Mouse (Mus musculus): ENCODE measurements around the gene Selplg.

- no peak for TF ChIP-seq POLR2A (IDR thresholded peaks at IDR 0.05; ENCODE audit: low read depth, low read length)
- no peak for TF ChIP-seq CTCF (IDR thresholded peaks at IDR 0.05; ENCODE audit: extremely low read depth, insufficient read depth, insufficient read length, insufficient replicate concordance)
These were observed 28.0 kb downstream of the Selplg start for GRCm38 (mm10) chr5:113804395-113804966.

All from spleen, adult 2 months (tissue).